Mouse (Mus musculus) intestine, embryonic 15.5 days (tissue): ENCODE results near the gene Sirpb1b. TPM values are rescaled to one million over a fixed set of nuclear protein-coding genes. Genes with fewer than 3 reads are reported as not detected.

Source experiments
- polyA plus RNA-seq: library from polyadenylated mRNA; unstranded; fragments of >200 nt; fragmentation: Nextera tagmentation; extraction: Ambion mirVana; gene quantifications from 2 replicates; pipeline ENCODE4 v1.2.1, GENCODE M21; 2015

The Sirpb1b gene
- polyA plus RNA-seq, 1 experiment from 2014 or later, result not detected

Other genes starting within 250 kb of the Sirpb1b start
- gene Gm9733, start 242.8 kb downstream of the Sirpb1b start, polyA plus RNA-seq, result not detected in 2 replicates
- not detected in 2 replicates for gene Sirpb1a, start 148.5 kb downstream of the Sirpb1b start, polyA plus RNA-seq